In genomic region chr6:125494092-125494871, GRCm38 (mm10) we compare ENCODE assay signal across 8 mouse cellular contexts. TPM values are rescaled to one million over a fixed set of nuclear protein-coding genes. Genes with fewer than 3 reads are reported as not detected.
A peak's percentile ranks its signal among the peaks of the same experiment; 100 is the strongest.
DNase-seq lines count a peak whose midpoint lies in the region; ATAC-seq and TF ChIP-seq lines count a peak whose summit lies in the region.

Gene Cd9 (minus strand): TSS chr6:125494791.

- peak within 1 kb of the TSS; percentile 87 for H3K9ac ChIP-seq in embryonic facial prominence, embryonic 13.5 days
- H3K9ac ChIP-seq in midbrain, embryonic 16.5 days (ENCODE audit: low read depth, low read length): peak within 1 kb of the TSS; percentile 70
- peak within 1 kb of the TSS; percentile 82 for H3K9ac ChIP-seq in stomach, embryonic 15.5 days

- H3K27me3 ChIP-seq in embryonic facial prominence, embryonic 13.5 days: peaks cover 8% of the 10 kb centered on the region
- no peaks in the 10 kb centered on the region for H3K27me3 ChIP-seq in kidney, adult 2 months (replicated peaks; ENCODE audit: control insufficient read depth, insufficient read depth, low read length)
- H3K27me3 ChIP-seq in midbrain, embryonic 16.5 days (ENCODE audit: control insufficient read depth, insufficient read depth, low read depth, low read length): peaks cover 9% of the 10 kb centered on the region
- no peaks in the 10 kb centered on the region for H3K27me3 ChIP-seq in stomach, embryonic 15.5 days (replicated peaks)

- TF ChIP-seq POLR2A in kidney, adult 2 months (IDR thresholded peaks at IDR 0.05; ENCODE audit: low read depth, low read length): peak; percentile 71

- under 1% methylated on average over 61 of the region's 61 CpGs for WGBS in embryonic facial prominence, embryonic 13.5 days
- under 1% methylated on average over 61 of the region's 61 CpGs for WGBS in kidney, adult 2 months
- WGBS in midbrain, embryonic 16.5 days: under 1% methylated on average over 59 of the region's 61 CpGs
- WGBS in stomach, embryonic 15.5 days: under 1% methylated on average over 61 of the region's 61 CpGs

- peak within 1 kb of the TSS; percentile 88 for H3K4me2 ChIP-seq in embryonic facial prominence, embryonic 13.5 days
- peak within 1 kb of the TSS; percentile 98 for H3K4me2 ChIP-seq in midbrain, embryonic 16.5 days (ENCODE audit: low read length)
- H3K4me2 ChIP-seq in stomach, embryonic 15.5 days: peak within 1 kb of the TSS; percentile 83

- peak; percentile 80 for ATAC-seq in embryonic facial prominence, embryonic 13.5 days (ENCODE audit: insufficient number of reproducible peaks, insufficient read depth, low FRiP score, low TSS enrichment, low read depth)
- peak; percentile 75 for ATAC-seq in midbrain, embryonic 16.5 days
- peak; percentile 83 for ATAC-seq in stomach, embryonic 15.5 days (ENCODE audit: insufficient read depth, low FRiP score, low read depth)

- TF ChIP-seq CTCF in kidney, adult 2 months (conservative IDR thresholded peaks at IDR 0.05; ENCODE audit: insufficient read depth, insufficient read length, low read depth, low read length): no peak

- no peaks in the 10 kb centered on the region for H3K9me3 ChIP-seq in embryonic facial prominence, embryonic 13.5 days
- H3K9me3 ChIP-seq in midbrain, embryonic 16.5 days (replicated peaks; ENCODE audit: control insufficient read depth, low read length, poor library complexity, severe bottlenecking): no peaks in the 10 kb centered on the region
- H3K9me3 ChIP-seq in stomach, embryonic 15.5 days: no peaks in the 10 kb centered on the region

- 0 out of 2 replicates have a peak, but pooled peaks cover 9% of the 10 kb centered on the region for H3K36me3 ChIP-seq in embryonic facial prominence, embryonic 13.5 days
- no peaks in the 10 kb centered on the region for H3K36me3 ChIP-seq in kidney, adult 2 months (ENCODE audit: control insufficient read depth, insufficient read depth, low read length)
- no peaks in the 10 kb centered on the region for H3K36me3 ChIP-seq in midbrain, embryonic 16.5 days (ENCODE audit: control insufficient read depth, insufficient read depth, low read length)
- H3K36me3 ChIP-seq in stomach, embryonic 15.5 days: no peaks in the 10 kb centered on the region

- peak within 1 kb of the TSS; percentile 79 for H3K4me3 ChIP-seq in embryonic facial prominence, embryonic 13.5 days
- peak within 1 kb of the TSS; percentile 82 for H3K4me3 ChIP-seq in kidney, adult 2 months (ENCODE audit: insufficient read depth, low read depth, low read length)
- peak within 1 kb of the TSS; percentile 62 for H3K4me3 ChIP-seq in midbrain, embryonic 16.5 days (ENCODE audit: low read depth, low read length)
- H3K4me3 ChIP-seq in stomach, embryonic 15.5 days (replicated peaks): peak within 1 kb of the TSS; percentile 72

- H3K4me1 ChIP-seq in embryonic facial prominence, embryonic 13.5 days: peaks cover 55% of the 10 kb centered on the region
- peaks cover 4% of the 10 kb centered on the region for H3K4me1 ChIP-seq in kidney, adult 2 months (ENCODE audit: control insufficient read depth, insufficient read depth, low read length)
- H3K4me1 ChIP-seq in midbrain, embryonic 16.5 days (ENCODE audit: control insufficient read depth, insufficient read depth, low read length): peaks cover 5% of the 10 kb centered on the region; the same call in 1 of the 2 replicates
- peaks cover 16% of the 10 kb centered on the region; the same call in 1 of the 2 replicates for H3K4me1 ChIP-seq in stomach, embryonic 15.5 days

- peak within 1 kb of the TSS; percentile 78 for H3K27ac ChIP-seq in embryonic facial prominence, embryonic 13.5 days
- H3K27ac ChIP-seq in kidney, adult 2 months (ENCODE audit: insufficient read depth, low read depth, low read length): peak within 1 kb of the TSS; percentile 70
- H3K27ac ChIP-seq in midbrain, embryonic 16.5 days (ENCODE audit: low read length): peak within 1 kb of the TSS; percentile 58
- peak within 1 kb of the TSS; percentile 91 for H3K27ac ChIP-seq in stomach, embryonic 15.5 days

- DNase-seq in right cerebral cortex, postnatal 10 days (ENCODE audit: low spot score in 2 of 2): peak; percentile 66 to 74
- no peak for DNase-seq in right cerebral cortex, postnatal 36 days (ENCODE audit: low spot score in 2 of 2)
- DNase-seq in heart, adult 9 months (ENCODE audit: low spot score in 2 of 2): peak; percentile 68 to 71
- peak; percentile 79 for DNase-seq in kidney, adult 2 months
- peak; percentile 80 for DNase-seq in liver

RNA-seq across cellular contexts. Expression of gene Cd9, which starts in this region (rescaled TPM):
- polyA plus RNA-seq in embryonic facial prominence, embryonic 13.5 days (2015; fragmentation: Nextera tagmentation; extraction: Ambion mirVana): 160 and 189 TPM in 2 replicates
- 138 and 140 TPM in 2 replicates for polyA plus RNA-seq in kidney, adult 2 months (2012; rRNA removed)
- 61.7 and 88.0 TPM in 2 replicates for polyA plus RNA-seq in midbrain, embryonic 16.5 days (2015; fragmentation: Nextera tagmentation; extraction: Ambion mirVana)
- polyA plus RNA-seq in stomach, embryonic 15.5 days (2015; fragmentation: Nextera tagmentation; extraction: Ambion mirVana): 285 and 317 TPM in 2 replicates

Comparison
In these comparisons a context has a peak if more than half of its experiments do, and no peak if none do; other contexts are left out.
1. DNase-seq: peak in right cerebral cortex, postnatal 10 days (2 of 2), heart, adult 9 months (2 of 2), kidney, adult 2 months (single experiment) and liver (single experiment); none in right cerebral cortex, postnatal 36 days (0 of 2).
2. Peak in every context shown above with its lines, with median percentiles within 50 percentile points of each other: ATAC-seq, H3K27ac ChIP-seq, H3K4me2 ChIP-seq, H3K4me3 ChIP-seq and H3K9ac ChIP-seq.